Mouse (Mus musculus) large intestine, adult 2 months (tissue): ENCODE measurements around the gene Pfkl. TPM values are rescaled to one million over a fixed set of nuclear protein-coding genes. Genes with fewer than 3 reads are reported as not detected.
A peak's percentile ranks its signal among the peaks of the same experiment; 100 is the strongest.
"Not testable (repeated sequence)": the region's sequence is repeated elsewhere in the genome, so short reads cannot be mapped to it uniquely, and the experiment has no call there.

Source experiments
- DNase-seq: peaks from one replicate; pipeline ENCODE4 v3.0.0-alpha.2; 2012; ENCODE audit warnings: low read depth, low spot score
- WGBS: fragments of 180-500 bp; shearing (Covaris S2); methylation state at CpG from one replicate; pipeline ENCODE4 v1.1.7; 2018; 5-methylcytosine and 5-hydroxymethylcytosine counted together
- polyA plus RNA-seq: library from polyadenylated mRNA; depleted of rRNA; stranded (reverse); fragments of >200 nt; gene quantifications from 2 replicates; pipeline ENCODE4 v1.2.3, GENCODE M21; 2012; rRNA removed

The Pfkl gene
- 29.8 and 41.2 TPM in 2 replicates for polyA plus RNA-seq

GRCm38 (mm10) chr10:78009945-78010293 lies at the start of gene Pfkl:
Gene Pfkl, minus strand, starts transcription at chr10:78010083.
- no peak for DNase-seq
- under 1% methylated on average over 9 of the region's 9 CpGs for WGBS

- 84% methylated on average over 8 of the region's 8 CpGs for WGBS
- DNase-seq: no peak
These were observed 47.2 kb upstream of the Pfkl start for GRCm38 (mm10) chr10:78057056-78057455.

GRCm38 (mm10) chr10:78054633-78055565 lies 45.0 kb upstream of the Pfkl start:
- DNase-seq: no peak

GRCm38 (mm10) chr10:78049519-78050035 lies 39.7 kb upstream of the Pfkl start:
- no peak for DNase-seq
- WGBS: 53% methylated on average over 11 of the region's 11 CpGs

More at GRCm38 (mm10) chr10:78054633-78055565, 45.0 kb upstream of the Pfkl start:
- WGBS: 67% methylated on average over 19 of the region's 19 CpGs

GRCm38 (mm10) chr10:78048061-78048730 lies 38.3 kb upstream of the Pfkl start:
- DNase-seq: no peak
- 70% methylated on average over 10 of the region's 10 CpGs for WGBS

GRCm38 (mm10) chr10:78046388-78046787 lies 36.5 kb upstream of the Pfkl start:
- WGBS: 87% methylated on average over 4 of the region's 4 CpGs
- DNase-seq: no peak

GRCm38 (mm10) chr10:78044531-78044930 lies 34.6 kb upstream of the Pfkl start:
- DNase-seq: no peak
- 88% methylated on average over 1 of the region's 1 CpGs for WGBS

GRCm38 (mm10) chr10:78043406-78043836 lies 33.5 kb upstream of the Pfkl start, which contains the start of gene Aire:
Gene Aire, minus strand, starts transcription at chr10:78043610.
- 3% methylated on average over 27 of the region's 27 CpGs for WGBS

GRCm38 (mm10) chr10:78042697-78043405 lies 33.0 kb upstream of the Pfkl start:
- WGBS: 69% methylated on average over 14 of the region's 14 CpGs
- DNase-seq: no peak

More at GRCm38 (mm10) chr10:78043406-78043836, 33.5 kb upstream of the Pfkl start, which contains the start of gene Aire:
- peak; percentile 31 for DNase-seq

GRCm38 (mm10) chr10:78042096-78042495 lies 32.2 kb upstream of the Pfkl start:
- DNase-seq: no peak
- WGBS: 83% methylated on average over 7 of the region's 7 CpGs

- DNase-seq: no peak
- WGBS: 84% methylated on average over 5 of the region's 5 CpGs
These were observed 31.8 kb upstream of the Pfkl start, which contains the start of gene Dnmt3l for GRCm38 (mm10) chr10:78041647-78042046. Gene Dnmt3l, plus strand, starts transcription at chr10:78041947.

GRCm38 (mm10) chr10:78037139-78037538 lies 27.3 kb upstream of the Pfkl start:
- WGBS: 77% methylated on average over 4 of the region's 4 CpGs
- no peak for DNase-seq

- WGBS: 53% methylated on average over 2 of the region's 2 CpGs
These were observed 22.1 kb upstream of the Pfkl start for GRCm38 (mm10) chr10:78031987-78032386.

GRCm38 (mm10) chr10:78029080-78029479 lies 19.2 kb upstream of the Pfkl start:
- 92% methylated on average over 1 of the region's 1 CpGs for WGBS
- DNase-seq: no peak

More at GRCm38 (mm10) chr10:78031987-78032386, 22.1 kb upstream of the Pfkl start:
- no peak for DNase-seq

- DNase-seq: no peak
- WGBS: 3% methylated on average over 5 of the region's 5 CpGs
These were observed 18.2 kb upstream of the Pfkl start for GRCm38 (mm10) chr10:78028129-78028528.

- not testable (repeated sequence) for DNase-seq
- 36% methylated on average over 6 of the region's 8 CpGs for WGBS
These were observed 15.6 kb upstream of the Pfkl start for GRCm38 (mm10) chr10:78025453-78025852.

GRCm38 (mm10) chr10:78019984-78020383 lies 10.1 kb upstream of the Pfkl start:
- DNase-seq: not testable (repeated sequence)
- 97% methylated on average over 7 of the region's 11 CpGs for WGBS

- no peak for DNase-seq
- WGBS: 73% methylated on average over 4 of the region's 4 CpGs
These were observed 9.4 kb upstream of the Pfkl start for GRCm38 (mm10) chr10:78019291-78019690.

- WGBS: 16% methylated on average over 19 of the region's 19 CpGs
- DNase-seq: no peak
These were observed 8.9 kb upstream of the Pfkl start for GRCm38 (mm10) chr10:78018797-78019203.
